20 mouse cellular contexts compared by ENCODE assay signal in genomic region chrX:142869844-142870243, GRCm38 (mm10).
A peak's percentile ranks its signal among the peaks of the same experiment; 100 is the strongest.
DNase-seq lines count a peak whose midpoint lies in the region; ATAC-seq lines count a peak whose summit lies in the region.
"Had no signal": no experiment of that assay in that cellular context is flagged by ENCODE, and none has a peak within 500 bp of the region (broad histone marks: within the 10 kb centered on the region; RNA-seq: fewer than 3 reads in every experiment).

No protein-coding gene starts in this region.

- peak; percentile 7 to 16 for DNase-seq in heart, adult 9 months (ENCODE audit: low spot score in 2 of 2)
- DNase-seq in heart, embryonic 10.5 days (ENCODE audit: low spot score): no peak
- no peak for DNase-seq in midbrain, embryonic 11.5 days (ENCODE audit: low spot score, missing footprints)
- DNase-seq in forebrain, embryonic 14.5 days (ENCODE audit: low spot score): peak; percentile 76
- DNase-seq in layer of hippocampus, adult 11-12 months (ENCODE audit: low spot score): no peak
- no peak for DNase-seq in embryo, embryonic 11 days
- DNase-seq: adrenal gland, postnatal 14 days; cerebellum, postnatal 36 days; gastrocnemius, postnatal 25 days; kidney, adult 8-10 months; kidney, postnatal 36 days; liver, embryonic 13.5 days; lung, postnatal 4 days; right cerebral cortex, postnatal 4 days; thymus, adult 18-20 months had no signal

- H3K9me3 ChIP-seq in heart, embryonic 10.5 days: no peaks in the 10 kb centered on the region
- H3K9me3 ChIP-seq in midbrain, embryonic 15.5 days: no peaks in the 10 kb centered on the region
- no peaks in the 10 kb centered on the region for H3K9me3 ChIP-seq in midbrain, embryonic 11.5 days (ENCODE audit: control insufficient read depth, low read length)
- H3K9me3 ChIP-seq in forebrain, embryonic 14.5 days (replicated peaks; ENCODE audit: control insufficient read depth, low read length): no peaks in the 10 kb centered on the region
- H3K9me3 ChIP-seq: embryonic facial prominence, embryonic 12.5 days; G1E; heart, embryonic 15.5 days; liver, embryonic 13.5 days; midbrain, embryonic 13.5 days had no signal

- no peak overlapping the region for H3K4me2 ChIP-seq in midbrain, embryonic 15.5 days
- no peak overlapping the region for H3K4me2 ChIP-seq in midbrain, embryonic 11.5 days
- no peak overlapping the region for H3K4me2 ChIP-seq in forebrain, embryonic 14.5 days (ENCODE audit: low read length)
- H3K4me2 ChIP-seq: embryonic facial prominence, embryonic 12.5 days; heart, embryonic 15.5 days; liver, embryonic 13.5 days; midbrain, embryonic 13.5 days had no signal

- no peaks in the 10 kb centered on the region for H3K27me3 ChIP-seq in heart, embryonic 10.5 days (ENCODE audit: insufficient read depth, poor library complexity, severe bottlenecking)
- no peaks in the 10 kb centered on the region for H3K27me3 ChIP-seq in midbrain, embryonic 15.5 days (replicated peaks)
- H3K27me3 ChIP-seq in midbrain, embryonic 11.5 days (ENCODE audit: control insufficient read depth, insufficient read depth, low read length): no peaks in the 10 kb centered on the region; the same call in 1 of the 2 replicates
- no peaks in the 10 kb centered on the region for H3K27me3 ChIP-seq in forebrain, embryonic 14.5 days (replicated peaks; ENCODE audit: control insufficient read depth, insufficient read depth, low read length)
- H3K27me3 ChIP-seq: heart, embryonic 15.5 days; liver, embryonic 13.5 days had no signal

- no peak overlapping the region for H3K27ac ChIP-seq in heart, embryonic 10.5 days
- no peak overlapping the region for H3K27ac ChIP-seq in midbrain, embryonic 15.5 days
- H3K27ac ChIP-seq in midbrain, embryonic 11.5 days (ENCODE audit: low read depth, low read length): no peak overlapping the region
- H3K27ac ChIP-seq in forebrain, embryonic 14.5 days (ENCODE audit: low read depth, low read length): no peak overlapping the region
- H3K27ac ChIP-seq: embryonic facial prominence, embryonic 12.5 days; heart, embryonic 15.5 days; liver, embryonic 13.5 days; midbrain, embryonic 13.5 days had no signal

- H3K4me3 ChIP-seq in heart, embryonic 10.5 days: no peak overlapping the region
- no peak overlapping the region for H3K4me3 ChIP-seq in midbrain, embryonic 15.5 days
- H3K4me3 ChIP-seq in midbrain, embryonic 11.5 days (ENCODE audit: low read depth, low read length): no peak overlapping the region
- no peak overlapping the region for H3K4me3 ChIP-seq in forebrain, embryonic 14.5 days (ENCODE audit: low read depth, low read length)
- H3K4me3 ChIP-seq: embryonic facial prominence, embryonic 12.5 days; heart, embryonic 15.5 days; liver, embryonic 13.5 days; midbrain, embryonic 13.5 days had no signal

- no peak overlapping the region for H3K9ac ChIP-seq in midbrain, embryonic 15.5 days
- no peak overlapping the region for H3K9ac ChIP-seq in midbrain, embryonic 11.5 days (ENCODE audit: low read length)
- no peak overlapping the region for H3K9ac ChIP-seq in forebrain, embryonic 14.5 days (ENCODE audit: low read length)
- H3K9ac ChIP-seq: embryonic facial prominence, embryonic 12.5 days; heart, embryonic 15.5 days; liver, embryonic 13.5 days; midbrain, embryonic 13.5 days had no signal

- 93% methylated on average over 2 of the region's 2 CpGs for WGBS in heart, embryonic 10.5 days
- 78% methylated on average over 2 of the region's 2 CpGs for WGBS in midbrain, embryonic 15.5 days
- WGBS in midbrain, embryonic 11.5 days: 85% methylated on average over 2 of the region's 2 CpGs
- 49% methylated on average over 2 of the region's 2 CpGs for WGBS in forebrain, embryonic 14.5 days

- ATAC-seq in midbrain, embryonic 15.5 days (replicated peaks): 0 out of 2 replicates have a peak, but pooled peaks have one; percentile 27
- no peak for ATAC-seq in midbrain, embryonic 11.5 days (ENCODE audit: low FRiP score)
- peak; percentile 71; the same call in 1 of the 2 replicates for ATAC-seq in forebrain, embryonic 14.5 days
- ATAC-seq: midbrain, embryonic 13.5 days had no signal

- no peaks in the 10 kb centered on the region for H3K4me1 ChIP-seq in heart, embryonic 10.5 days
- H3K4me1 ChIP-seq in midbrain, embryonic 15.5 days: no peaks in the 10 kb centered on the region
- no peaks in the 10 kb centered on the region for H3K4me1 ChIP-seq in midbrain, embryonic 11.5 days (ENCODE audit: control insufficient read depth, insufficient read depth, low read length)
- no peaks in the 10 kb centered on the region for H3K4me1 ChIP-seq in forebrain, embryonic 14.5 days (ENCODE audit: control insufficient read depth, insufficient read depth, low read length)
- H3K4me1 ChIP-seq: embryonic facial prominence, embryonic 12.5 days; heart, embryonic 15.5 days; liver, embryonic 13.5 days; midbrain, embryonic 13.5 days had no signal

- H3K36me3 ChIP-seq in heart, embryonic 10.5 days: no peaks in the 10 kb centered on the region
- H3K36me3 ChIP-seq in midbrain, embryonic 15.5 days (replicated peaks): no peaks in the 10 kb centered on the region
- no peaks in the 10 kb centered on the region for H3K36me3 ChIP-seq in midbrain, embryonic 11.5 days (ENCODE audit: control insufficient read depth, insufficient read depth, low read length)
- no peaks in the 10 kb centered on the region for H3K36me3 ChIP-seq in forebrain, embryonic 14.5 days (ENCODE audit: control insufficient read depth, insufficient read depth, low read length)
- H3K36me3 ChIP-seq: embryonic facial prominence, embryonic 12.5 days; heart, embryonic 15.5 days; liver, embryonic 13.5 days; midbrain, embryonic 13.5 days had no signal

Comparison
In these comparisons a context has a peak if more than half of its experiments do, and no peak if none do; other contexts are left out.
1. DNase-seq: peak in heart, adult 9 months (2 of 2) and forebrain, embryonic 14.5 days (single experiment); none in heart, embryonic 10.5 days (single experiment), midbrain, embryonic 11.5 days (single experiment), layer of hippocampus, adult 11-12 months (single experiment) and embryo, embryonic 11 days (single experiment).